Mouse (Mus musculus) C2C12 (cell line): ENCODE measurements around the gene Grik4. TPM values are rescaled to one million over a fixed set of nuclear protein-coding genes. Genes with fewer than 3 reads are reported as not detected.

ENCODE experiments used
- H3K27me3 ChIP-seq: one replicate; pipeline ENCODE4 v1.6.1; 2011; ENCODE audit not compliant: control insufficient read depth, insufficient read depth, insufficient read length
- H3K36me3 ChIP-seq: one replicate; pipeline ENCODE4 v1.6.1; 2011; ENCODE audit not compliant: control insufficient read depth, insufficient read depth
- H3K4me3 ChIP-seq: one replicate; pipeline ENCODE4 v1.5.1; 2011; ENCODE audit warnings: mild to moderate bottlenecking, control low read depth; ENCODE audit not compliant: poor library complexity, insufficient read depth, severe bottlenecking
- H3K79me2 ChIP-seq: one replicate; pipeline ENCODE4 v1.6.1; 2011; ENCODE audit not compliant: control insufficient read depth, insufficient read depth
- H3K79me3 ChIP-seq: one replicate; pipeline ENCODE4 v1.6.1; 2011; ENCODE audit warnings: low read depth, control low read depth
- H3ac ChIP-seq: one replicate; pipeline ENCODE3; 2011; ENCODE audit warnings: low read depth; ENCODE audit not compliant: control insufficient read depth, insufficient read length
- CEBPB ChIP-seq: IDR thresholded peaks from one replicate; pipeline ENCODE4 v1.6.1; 2011; ENCODE audit warnings: low read depth, mild to moderate bottlenecking, control low read depth, moderate library complexity
- CTCF ChIP-seq: IDR thresholded peaks from one replicate; pipeline ENCODE4 v1.5.1; 2011; ENCODE audit not compliant: control insufficient read depth, insufficient read depth, insufficient read length
- FOSL1 ChIP-seq: IDR thresholded peaks from one replicate; pipeline ENCODE4 v1.8.0; 2011; ENCODE audit warnings: mild to moderate bottlenecking, low read length; ENCODE audit not compliant: poor library complexity, insufficient read depth, severe bottlenecking
- MAX ChIP-seq: IDR thresholded peaks from one replicate; pipeline ENCODE4 v1.6.1; 2011; ENCODE audit warnings: mild to moderate bottlenecking, control low read depth
- MYOD1 ChIP-seq: IDR thresholded peaks from one replicate; pipeline ENCODE4 v1.6.1; 2011; ENCODE audit warnings: low read depth; ENCODE audit not compliant: control insufficient read depth, insufficient read length
- MYOG ChIP-seq: IDR thresholded peaks from one replicate; pipeline ENCODE4 v1.6.1; 2011; ENCODE audit not compliant: control insufficient read depth, insufficient read length; ENCODE audit errors: extremely low read depth
- USF1 ChIP-seq: IDR thresholded peaks from one replicate; pipeline ENCODE4 v1.6.1; 2011; ENCODE audit warnings: low read depth, mild to moderate bottlenecking, control low read depth, moderate library complexity
- polyA plus RNA-seq: library from polyadenylated mRNA; unstranded; fragments of >200 nt; fragmentation: generic; extraction: Trizol; gene quantifications from one replicate; pipeline ENCODE4 v1.2.1, GENCODE M21; 2012; ENCODE audit warnings: missing spikeins

The Grik4 gene
- polyA plus RNA-seq, 1 experiment = not detected

GRCm38 (mm10) chr9:42565921-42566320 lies 378.4 kb downstream of the Grik4 start:
- H3K79me2 ChIP-seq = no peaks in the 10 kb centered on the region
- H3ac ChIP-seq = no peak overlapping the region
- no peaks in the 10 kb centered on the region for H3K79me3 ChIP-seq
- H3K36me3 ChIP-seq = no peaks in the 10 kb centered on the region
- H3K4me3 ChIP-seq = no peak overlapping the region
- peaks cover 7% of the 10 kb centered on the region for H3K27me3 ChIP-seq
- TF ChIP-seq CEBPB = no peak
- TF ChIP-seq MYOG = no peak
- no peak for TF ChIP-seq MYOD1

GRCm38 (mm10) chr9:42555186-42555585 lies 389.1 kb downstream of the Grik4 start:
- Histone ChIP-seq H3K79me3 (no peaks in the 10 kb centered on the region), H3K4me3 (no peak overlapping the region), H3K36me3 (no peaks in the 10 kb centered on the region), H3K79me2 (no peaks in the 10 kb centered on the region), H3ac (no peak overlapping the region), H3K27me3 (peaks cover 16% of the 10 kb centered on the region)
- TF ChIP-seq CTCF = no peak
- TF ChIP-seq MYOG = no peak
- no peak for TF ChIP-seq MYOD1
- no peak for TF ChIP-seq FOSL1
- TF ChIP-seq USF1 = no peak
- TF ChIP-seq MAX = no peak

DNA sequence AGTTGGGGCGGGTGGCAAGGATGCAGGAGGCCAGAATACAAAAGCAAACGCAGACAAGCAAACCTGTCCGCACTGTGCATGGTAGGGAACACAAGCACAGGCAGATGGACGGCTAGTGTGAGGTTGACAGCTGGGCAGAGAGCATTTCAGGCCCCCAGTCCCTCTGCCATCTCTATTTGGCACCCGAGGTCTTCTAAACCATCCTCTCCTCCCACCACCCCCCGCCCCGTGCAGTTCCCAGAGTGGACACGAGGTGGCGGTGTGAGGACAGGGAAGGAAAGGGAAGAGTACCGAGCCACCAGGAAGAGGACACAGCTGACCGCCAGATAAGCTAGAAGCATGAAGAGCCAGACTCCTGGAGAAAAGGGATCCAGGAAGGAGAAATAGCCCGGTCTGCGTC lies 394.2 kb downstream of the Grik4 start:
- Histone ChIP-seq H3K27me3 (peaks cover 36% of the 10 kb centered on the region), H3K4me3 (no peak overlapping the region), H3ac (no peak overlapping the region), H3K79me2 (no peaks in the 10 kb centered on the region), H3K79me3 (no peaks in the 10 kb centered on the region), H3K36me3 (no peaks in the 10 kb centered on the region)
- TF ChIP-seq MYOG (no peak), CTCF (peak; percentile 27), USF1 (no peak), FOSL1 (no peak), MYOD1 (no peak), CEBPB (no peak), MAX (no peak)

- H3K27me3 ChIP-seq = peaks cover 46% of the 10 kb centered on the region
- no peak overlapping the region for H3ac ChIP-seq
- H3K4me3 ChIP-seq = no peak overlapping the region
- H3K36me3 ChIP-seq = no peaks in the 10 kb centered on the region
- no peaks in the 10 kb centered on the region for H3K79me3 ChIP-seq
- TF ChIP-seq CTCF = no peak
- no peak for TF ChIP-seq MYOG
- no peak for TF ChIP-seq CEBPB
- TF ChIP-seq MYOD1 = no peak
- TF ChIP-seq USF1 = no peak
- TF ChIP-seq FOSL1 = no peak
- no peak for TF ChIP-seq MAX
- H3K79me2 ChIP-seq = no peaks in the 10 kb centered on the region
Measured at GRCm38 (mm10) chr9:42548981-42549380, 395.3 kb downstream of the Grik4 start.

GRCm38 (mm10) chr9:42544521-42544920 lies 399.8 kb downstream of the Grik4 start:
- Histone ChIP-seq H3K27me3 (peaks cover 30% of the 10 kb centered on the region), H3K36me3 (no peaks in the 10 kb centered on the region), H3K79me2 (no peaks in the 10 kb centered on the region), H3K4me3 (no peak overlapping the region), H3K79me3 (no peaks in the 10 kb centered on the region), H3ac (no peak overlapping the region)
- no peak for TF ChIP-seq USF1
- TF ChIP-seq MYOG = no peak
- no peak for TF ChIP-seq CTCF
- no peak for TF ChIP-seq MYOD1
- TF ChIP-seq MAX = no peak

DNA sequence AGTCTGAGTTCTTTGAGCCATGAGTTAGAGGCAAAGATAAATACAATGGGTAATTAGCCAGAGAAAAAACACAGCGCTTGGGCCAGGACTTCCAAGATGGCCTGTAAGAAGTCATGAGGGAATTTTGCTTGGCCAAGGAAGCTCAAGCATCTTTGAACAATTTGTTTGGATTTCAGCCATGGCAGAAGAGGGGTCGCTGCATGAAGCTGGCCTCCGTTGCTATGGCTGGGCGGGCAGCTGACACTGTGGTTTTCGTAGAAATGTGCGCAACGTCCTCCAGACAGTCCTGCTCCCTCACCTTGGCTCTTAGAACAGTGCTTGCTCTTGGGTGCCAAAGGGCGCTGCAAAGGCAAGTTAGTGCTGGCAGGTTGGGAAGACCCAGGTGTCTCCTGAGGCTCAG lies 410.8 kb downstream of the Grik4 start:
- Histone ChIP-seq H3K27me3 (peaks cover 8% of the 10 kb centered on the region), H3K79me3 (no peaks in the 10 kb centered on the region), H3K79me2 (no peaks in the 10 kb centered on the region), H3K36me3 (no peaks in the 10 kb centered on the region), H3K4me3 (no peak overlapping the region), H3ac (no peak overlapping the region)
- TF ChIP-seq CTCF = no peak
- no peak for TF ChIP-seq USF1
- TF ChIP-seq FOSL1 = no peak
- TF ChIP-seq MYOD1 = no peak
- TF ChIP-seq MYOG = no peak
- no peak for TF ChIP-seq MAX
- TF ChIP-seq CEBPB = no peak
